Mouse (Mus musculus) CD8-positive naive resting alpha-beta T cell, adult 2 months (primary cell): ENCODE data around the gene Csrnp2.

ENCODE experiments used
- DNase-seq, 2 experiments: peaks; one replicate each; pipeline ENCODE4 v3.0.0; 2022; ENCODE audit warnings: low read depth in 2 of 2, low spot score in 2 of 2

The Csrnp2 gene

DNA sequence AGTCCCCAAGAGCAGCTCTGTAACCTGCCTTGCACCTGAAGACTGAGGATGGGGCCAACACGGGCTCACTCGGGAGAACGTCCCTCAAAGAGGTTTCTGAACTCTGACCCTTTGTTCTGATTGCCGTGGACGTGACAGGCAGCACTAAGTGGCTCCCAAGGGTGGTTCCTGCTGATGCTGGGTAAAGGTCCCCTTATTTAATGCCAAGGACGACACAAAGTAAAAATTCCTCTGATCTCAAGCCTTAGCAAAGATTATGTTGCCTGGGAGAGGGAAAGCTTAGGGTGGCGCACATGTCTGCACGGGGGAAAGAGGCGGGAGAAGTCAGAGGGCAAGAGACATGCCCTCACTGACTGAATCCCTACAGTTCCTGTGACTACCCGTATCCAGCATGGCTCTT is 58.8 kb downstream of the Csrnp2 start:
- DNase-seq, result no peak

DNA sequence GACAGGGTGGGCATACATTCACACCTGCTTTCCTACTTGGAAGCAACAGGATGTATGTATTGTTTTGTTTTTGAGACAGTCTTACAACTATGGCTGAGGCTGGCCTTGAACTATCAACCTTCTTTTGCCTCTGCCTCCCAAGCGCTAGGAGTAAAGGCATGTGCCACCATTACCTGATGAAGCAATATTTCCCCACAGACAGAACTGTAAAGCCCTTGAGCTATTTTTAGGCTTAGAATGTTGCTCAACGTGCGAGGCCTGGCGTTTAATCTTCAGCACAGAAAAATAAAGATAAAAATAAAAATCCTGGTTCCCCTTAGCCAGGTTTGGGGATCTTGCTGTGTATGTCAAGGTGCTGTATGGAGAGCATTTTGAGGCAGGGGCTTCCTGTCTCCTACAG is 59.2 kb downstream of the Csrnp2 start:
- no peak for DNase-seq

DNA sequence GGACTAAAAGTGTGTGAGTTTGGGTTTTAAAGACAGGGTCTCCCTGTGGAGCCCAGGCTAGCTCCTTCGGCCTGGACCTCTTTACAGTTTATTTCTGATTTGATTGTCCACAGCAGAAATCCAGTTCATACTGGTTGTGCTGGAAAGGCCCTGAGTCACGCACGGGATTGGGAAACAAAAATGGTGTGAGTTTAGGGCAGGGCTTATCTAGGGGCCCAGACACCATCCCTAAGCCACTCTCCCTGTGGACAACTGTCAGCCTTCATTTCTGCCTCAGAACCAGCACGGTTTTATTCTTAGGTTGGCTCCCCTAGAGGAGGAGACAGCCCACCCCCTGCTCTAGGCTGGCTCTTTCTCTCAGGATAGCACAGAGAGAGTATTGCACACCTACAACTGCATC is 62.1 kb downstream of the Csrnp2 start:
- no peak for DNase-seq

GRCm38 (mm10) chr15:100429959-100430565 is 65.2 kb downstream of the Csrnp2 start:
- no peak for DNase-seq
